Mouse (Mus musculus) G1E (cell line): ENCODE measurements at regions not wholly inside any gene's neighbourhood (a gene's known extent, or its start where the extent isn't known, plus 50 kb on each side); places are given as distances from the start of the nearest gene placed in this dataset.

Experiments used
- CTCF ChIP-seq: IDR thresholded peaks from 2 replicates; pipeline ENCODE4 v1.5.1; 2012; ENCODE audit warnings: low read depth, low read length, inconsistent platforms, mixed read lengths
- GATA1 ChIP-seq: IDR thresholded peaks from 2 replicates; pipeline ENCODE4 v1.6.1; 2012; ENCODE audit warnings: borderline replicate concordance, low read length, inconsistent platforms, mixed read lengths
- GATA2 ChIP-seq: IDR thresholded peaks from 2 replicates; pipeline ENCODE4 v1.6.1; 2012; ENCODE audit warnings: low read depth, low read length, inconsistent platforms, borderline replicate concordance
- POLR2AphosphoS5 ChIP-seq: IDR thresholded peaks from 2 replicates; pipeline ENCODE4 v1.6.1; 2012; ENCODE audit warnings: low read depth, low read length, inconsistent platforms; ENCODE audit not compliant: insufficient replicate concordance
- TAL1 ChIP-seq: conservative IDR thresholded peaks from 2 replicates; pipeline ENCODE4 v1.6.1; 2012; ENCODE audit warnings: low read depth, low read length, inconsistent platforms, mixed read lengths

- no peak for TF ChIP-seq CTCF
- no peak for TF ChIP-seq POLR2AphosphoS5
- no peak for TF ChIP-seq TAL1
- TF ChIP-seq GATA1, result no peak
- TF ChIP-seq GATA2, result no peak
Observed at GRCm38 (mm10) chr8:87383527-87384206, 88.7 kb downstream of the Cbln1 start.
